ENCODE assay signal across 20 mouse cellular contexts in the genomic region with DNA sequence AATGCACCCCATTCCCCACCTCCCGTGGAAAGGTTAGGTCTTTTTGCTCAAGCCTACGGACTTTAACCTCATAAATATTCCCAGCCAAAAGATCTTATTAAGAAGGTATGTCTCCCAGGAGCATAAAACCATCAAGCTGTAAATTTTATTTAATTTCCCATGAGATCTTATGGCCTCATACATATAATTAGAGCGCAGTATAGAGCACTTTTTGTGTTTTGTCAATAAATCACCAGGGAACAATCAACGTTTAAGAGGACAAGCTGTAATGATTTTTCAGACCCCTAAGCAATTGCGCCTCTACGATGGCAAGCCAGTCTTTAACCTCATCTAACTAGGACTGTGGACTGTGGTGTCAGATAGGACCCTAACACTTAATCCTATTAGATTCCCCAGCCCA.
DNase-seq lines count a peak whose midpoint lies in the region; ATAC-seq lines count a peak whose summit lies in the region.
"Had no signal": no experiment of that assay in that cellular context is flagged by ENCODE, and none has a peak within 500 bp of the region (broad histone marks: within the 10 kb centered on the region; RNA-seq: fewer than 3 reads in every experiment).

No protein-coding gene starts in this region.

- H3K4me3 ChIP-seq in kidney, embryonic 14.5 days (ENCODE audit: low read length), result no peak overlapping the region
- no peak overlapping the region for H3K4me3 ChIP-seq in kidney, embryonic 15.5 days (replicated peaks)
- H3K4me3 ChIP-seq: embryonic facial prominence, embryonic 13.5 days; forebrain, embryonic 15.5 days; limb, embryonic 10.5 days; myocyte; stomach, embryonic 15.5 days had no signal

- WGBS in kidney, embryonic 14.5 days, result 12% methylated on average over 6 of the region's 6 CpGs
- 9% methylated on average over 6 of the region's 6 CpGs for WGBS in kidney, embryonic 15.5 days

- peak; percentile 26 for DNase-seq in retina, embryonic 14.5 days (ENCODE audit: low spot score)
- no peak for DNase-seq in retina, postnatal 1 day
- peak; percentile 65 for DNase-seq in mesoderm, embryonic 11.5 days (ENCODE audit: low read depth, low spot score)
- DNase-seq in testis, postnatal 10 days (ENCODE audit: low spot score), result no peak
- no peak for DNase-seq in right cerebral cortex, adult 2 months (ENCODE audit: low spot score in 2 of 2)
- DNase-seq: cerebellum, adult 2 months; gastrocnemius, postnatal 36 days; kidney, adult 18-20 months; layer of hippocampus, adult 9-11 months; liver, postnatal 0 days; lung, postnatal 14 days; right cerebral cortex, postnatal 14 days; thymus, adult 2 months had no signal

- peaks cover 3% of the 10 kb centered on the region; the same call in 1 of the 2 replicates for H3K27me3 ChIP-seq in kidney, embryonic 14.5 days (ENCODE audit: control insufficient read depth, insufficient read depth, low read length)
- H3K27me3 ChIP-seq in kidney, embryonic 15.5 days, result peaks cover 35% of the 10 kb centered on the region
- H3K27me3 ChIP-seq: embryonic facial prominence, embryonic 13.5 days; forebrain, embryonic 15.5 days; stomach, embryonic 15.5 days had no signal

- H3K4me1 ChIP-seq in kidney, embryonic 14.5 days (ENCODE audit: control insufficient read depth, insufficient read depth, low read length), result peaks cover 8% of the 10 kb centered on the region
- H3K4me1 ChIP-seq in kidney, embryonic 15.5 days, result peaks cover 17% of the 10 kb centered on the region

- no peaks in the 10 kb centered on the region for H3K9me3 ChIP-seq in kidney, embryonic 14.5 days (ENCODE audit: control insufficient read depth, low read length)
- no peaks in the 10 kb centered on the region for H3K9me3 ChIP-seq in kidney, embryonic 15.5 days (replicated peaks)
- H3K9me3 ChIP-seq: embryonic facial prominence, embryonic 13.5 days; forebrain, embryonic 15.5 days; limb, embryonic 10.5 days; stomach, embryonic 15.5 days had no signal

- no peaks in the 10 kb centered on the region for H3K36me3 ChIP-seq in kidney, embryonic 14.5 days (ENCODE audit: control insufficient read depth, insufficient read depth, low read length)
- no peaks in the 10 kb centered on the region for H3K36me3 ChIP-seq in kidney, embryonic 15.5 days
- H3K36me3 ChIP-seq: embryonic facial prominence, embryonic 13.5 days; forebrain, embryonic 15.5 days; limb, embryonic 10.5 days; stomach, embryonic 15.5 days had no signal

- no peak overlapping the region for H3K27ac ChIP-seq in kidney, embryonic 14.5 days (ENCODE audit: low read depth, low read length)
- H3K27ac ChIP-seq in kidney, embryonic 15.5 days, result no peak overlapping the region
- H3K27ac ChIP-seq: embryonic facial prominence, embryonic 13.5 days; forebrain, embryonic 15.5 days; stomach, embryonic 15.5 days had no signal

- no peak overlapping the region for H3K9ac ChIP-seq in kidney, embryonic 14.5 days (ENCODE audit: low read depth, low read length)
- no peak overlapping the region for H3K9ac ChIP-seq in kidney, embryonic 15.5 days
- H3K9ac ChIP-seq: embryonic facial prominence, embryonic 13.5 days; forebrain, embryonic 15.5 days; liver, postnatal 0 days; stomach, embryonic 15.5 days had no signal

- 0 out of 2 replicates have a peak, but pooled peaks have one; percentile 28 for ATAC-seq in kidney, embryonic 14.5 days (ENCODE audit: low FRiP score, low TSS enrichment)
- ATAC-seq in kidney, embryonic 15.5 days (replicated peaks; ENCODE audit: low FRiP score), result no peak
- ATAC-seq: forebrain, embryonic 15.5 days; liver, postnatal 0 days had no signal

- H3K4me2 ChIP-seq in kidney, embryonic 14.5 days (replicated peaks; ENCODE audit: low read depth, low read length), result no peak overlapping the region
- H3K4me2 ChIP-seq in kidney, embryonic 15.5 days, result no peak overlapping the region
- H3K4me2 ChIP-seq: embryonic facial prominence, embryonic 13.5 days; forebrain, embryonic 15.5 days; stomach, embryonic 15.5 days had no signal

Comparison
In these comparisons a context has a peak if more than half of its experiments do, and no peak if none do; other contexts are left out.
1. DNase-seq: peak in retina, embryonic 14.5 days (single experiment) and mesoderm, embryonic 11.5 days (single experiment); none in retina, postnatal 1 day (single experiment), testis, postnatal 10 days (single experiment) and right cerebral cortex, adult 2 months (0 of 2).